Mouse (Mus musculus) right cerebral cortex, adult 18-20 months (tissue): ENCODE measurements around the gene Cyp39a1.

Experiments used
- DNase-seq: peaks from one replicate; pipeline ENCODE4 v3.0.0; 2022; ENCODE audit warnings: mixed read lengths

Cyp39a1 gene

DNA sequence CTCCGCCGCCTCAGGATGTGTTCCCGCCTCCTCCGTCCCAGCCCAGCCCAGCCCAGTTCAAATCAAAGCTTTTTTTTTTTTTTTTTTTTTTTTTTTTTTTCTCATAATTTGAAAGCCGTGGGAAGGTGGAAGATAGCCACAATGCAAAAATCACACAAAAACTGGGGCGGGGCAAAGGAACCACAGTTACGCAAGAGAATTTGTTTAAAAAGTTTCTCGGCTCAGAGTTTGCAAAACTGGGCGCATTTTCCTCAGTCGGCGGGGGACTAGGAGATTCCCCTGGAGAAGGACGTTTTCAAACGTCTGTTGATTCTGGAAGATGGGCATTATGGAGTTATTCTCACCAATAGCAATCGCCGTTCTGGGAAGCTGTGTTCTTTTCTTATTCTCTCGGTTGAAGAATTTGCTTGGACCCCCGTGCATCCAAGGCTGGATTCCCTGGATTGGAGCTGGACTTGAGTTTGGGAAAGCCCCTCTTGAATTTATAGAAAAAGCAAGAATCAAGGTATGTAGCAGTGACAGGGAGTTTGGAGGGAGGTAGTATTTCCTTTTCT, at the start of gene Cyp39a1:
Cyp39a1 (plus strand) TSS at position 136 of the 554 bp plus-strand sequence.
- DNase-seq, result no peak

DNA sequence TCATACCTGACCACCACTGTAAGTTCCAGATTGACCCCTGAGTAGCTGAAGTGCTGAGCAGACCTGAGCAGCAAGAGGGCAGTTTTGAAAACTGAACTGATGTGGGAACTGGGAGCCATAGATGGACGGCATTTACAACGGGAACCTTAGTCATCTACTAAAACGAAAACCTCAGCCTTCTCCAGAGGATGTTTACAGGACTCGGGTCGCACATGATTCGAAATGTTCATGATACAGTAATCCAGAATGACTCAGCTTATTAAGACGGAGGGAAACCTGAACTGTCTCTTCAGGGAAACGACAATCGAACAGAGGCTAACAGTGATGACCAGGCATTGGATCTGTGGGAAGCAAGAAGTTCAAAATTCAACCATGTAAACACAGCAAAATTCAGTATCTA, 48.1 kb upstream of the Cyp39a1 start:
- no peak for DNase-seq

DNA sequence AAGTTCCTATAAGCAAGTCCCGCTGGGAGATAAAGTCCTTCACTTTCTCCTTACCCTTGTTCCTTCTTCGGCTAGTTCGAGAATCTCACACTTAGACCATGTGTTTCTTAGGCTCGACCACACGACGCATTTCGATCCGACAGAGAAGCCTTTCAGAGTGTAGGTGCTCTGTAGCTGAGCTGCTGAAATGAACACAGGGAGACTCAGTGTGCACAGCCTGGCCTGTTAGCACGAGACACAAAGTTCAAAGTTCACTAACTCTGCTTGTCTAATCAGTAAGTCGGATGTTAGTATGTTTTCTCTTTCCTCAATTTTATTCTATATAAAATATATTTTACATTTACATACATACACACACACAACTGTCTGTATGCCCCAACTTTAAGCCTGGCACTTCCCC, 45.1 kb upstream of the Cyp39a1 start:
- DNase-seq, result no peak

DNA sequence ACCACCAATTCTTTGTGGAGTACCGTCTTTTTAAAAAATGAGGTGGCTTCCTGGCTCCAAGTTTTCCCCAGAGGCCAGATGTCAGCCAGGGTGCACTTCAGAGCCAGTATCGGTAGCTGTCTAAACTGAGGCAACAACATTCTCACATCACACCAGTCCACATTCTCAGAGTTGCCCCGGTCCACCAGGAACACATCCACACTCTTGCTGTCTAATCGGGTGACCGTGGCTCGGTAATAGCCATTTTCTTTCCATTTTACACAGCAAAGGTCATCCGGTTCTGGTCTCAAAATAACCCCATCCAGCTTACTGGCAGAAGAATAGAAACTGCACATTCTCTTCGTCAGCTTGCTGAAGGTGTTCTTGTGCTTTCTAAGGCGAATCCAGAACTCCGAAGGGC, 39.0 kb upstream of the Cyp39a1 start:
- DNase-seq, result no peak

DNA sequence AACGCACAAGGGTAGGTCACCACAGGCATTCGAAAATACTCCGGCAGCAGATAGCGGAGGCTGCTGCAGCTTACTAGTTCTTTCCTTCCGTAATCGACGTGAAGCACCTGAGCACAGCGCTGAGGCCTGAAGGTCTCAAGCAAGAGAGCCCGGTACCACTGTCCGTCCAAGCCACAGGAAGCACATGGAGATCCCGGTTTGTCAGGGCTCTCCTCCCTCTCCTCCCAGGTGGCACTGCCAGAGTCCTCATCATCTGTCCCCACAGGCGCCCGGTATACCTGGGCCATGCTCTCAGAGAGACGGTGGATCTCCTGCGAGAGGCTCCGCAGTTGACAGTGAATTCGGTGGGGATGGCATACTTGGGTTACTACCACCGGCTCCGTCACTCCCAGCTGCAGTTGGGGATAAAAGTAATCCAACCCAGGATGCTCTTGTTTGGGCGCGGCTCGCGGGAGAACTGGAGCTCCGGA, 38.2 kb upstream of the Cyp39a1 start:
- no peak for DNase-seq

DNA sequence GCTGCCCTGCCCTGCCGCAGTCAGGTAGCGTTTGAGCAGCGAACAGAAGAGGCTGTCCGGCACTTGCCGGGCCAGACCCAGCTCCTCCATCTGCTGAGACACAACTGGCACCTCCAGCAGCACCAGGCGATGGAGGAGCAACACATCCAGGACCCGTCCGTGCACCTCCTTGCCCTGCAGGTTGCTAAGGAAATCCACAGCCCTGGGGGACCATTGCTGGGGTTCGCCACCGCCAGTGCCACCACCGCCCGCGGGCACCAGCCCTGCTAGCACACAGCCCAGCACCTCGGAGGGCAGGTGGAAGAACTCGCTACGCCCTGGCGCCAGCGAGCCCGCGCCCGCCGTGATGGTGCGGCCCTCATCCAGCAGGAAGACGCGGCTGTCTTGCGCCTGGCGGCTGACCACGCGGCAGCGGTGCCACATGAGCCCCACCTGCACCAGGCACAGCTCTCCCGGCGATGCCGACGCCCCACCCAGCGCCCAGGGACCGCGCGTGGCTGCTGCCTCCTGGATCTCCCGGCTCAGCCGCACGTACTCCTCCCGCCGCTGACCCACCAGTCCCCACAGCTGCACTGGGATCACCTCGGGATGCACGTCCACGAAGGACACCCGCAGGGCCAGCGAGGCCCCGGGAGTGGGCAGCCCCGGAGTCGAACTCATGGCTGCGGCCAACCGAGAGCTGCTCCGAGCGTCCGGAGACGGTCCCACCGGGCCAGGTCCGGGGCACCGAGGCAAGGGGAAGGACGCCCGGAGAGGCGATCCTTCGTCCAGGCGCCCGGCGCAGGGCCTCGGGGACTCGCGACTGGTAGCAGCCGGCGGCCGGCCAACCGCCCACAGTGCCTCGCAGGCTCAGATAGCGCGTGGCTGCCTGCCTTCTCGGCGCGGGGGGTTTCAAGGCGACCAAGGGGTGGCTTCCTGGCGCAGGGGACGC, 37.5 kb upstream of the Cyp39a1 start, which contains the start of gene Tdrd6:
Tdrd6 (minus strand) TSS at position 804 of the 931 bp plus-strand sequence.
- no peak for DNase-seq

DNA sequence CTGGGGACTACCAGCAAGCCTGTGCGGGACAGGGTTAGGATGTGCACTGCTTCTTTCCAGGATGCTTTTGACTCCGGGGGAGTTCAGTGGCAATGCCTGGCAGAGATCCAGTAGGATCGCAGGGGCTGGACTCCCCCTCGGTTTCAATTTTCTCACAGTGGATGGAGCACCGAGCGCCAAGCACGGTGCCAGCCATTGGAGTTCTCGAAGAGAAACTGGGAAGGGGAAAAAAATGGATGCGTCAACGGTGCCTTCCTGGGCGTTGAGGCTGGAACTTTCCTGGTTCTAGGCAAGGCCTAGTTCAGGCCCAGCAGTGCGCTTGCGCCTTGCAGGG, 36.8 kb upstream of the Cyp39a1 start:
- DNase-seq, result no peak

DNA sequence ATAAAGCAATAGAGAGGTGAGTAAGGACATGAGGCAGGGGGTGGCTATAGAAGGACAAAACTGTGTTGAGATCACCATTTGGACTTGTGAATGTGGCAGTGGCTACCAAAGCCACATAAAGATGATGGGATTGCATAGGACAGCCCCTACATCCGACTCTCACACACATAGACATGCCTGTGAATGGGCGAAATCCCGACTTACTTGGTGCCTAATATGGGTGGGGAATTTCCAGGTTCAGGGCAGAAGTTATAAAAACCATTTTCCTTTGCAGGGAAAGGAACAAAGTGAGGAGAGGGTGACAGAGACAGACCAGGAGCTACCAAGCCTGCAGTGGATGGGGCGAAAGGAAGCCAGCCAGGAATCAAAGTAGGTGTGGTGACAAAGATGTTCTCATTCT, 30.1 kb upstream of the Cyp39a1 start:
- no peak for DNase-seq

DNA sequence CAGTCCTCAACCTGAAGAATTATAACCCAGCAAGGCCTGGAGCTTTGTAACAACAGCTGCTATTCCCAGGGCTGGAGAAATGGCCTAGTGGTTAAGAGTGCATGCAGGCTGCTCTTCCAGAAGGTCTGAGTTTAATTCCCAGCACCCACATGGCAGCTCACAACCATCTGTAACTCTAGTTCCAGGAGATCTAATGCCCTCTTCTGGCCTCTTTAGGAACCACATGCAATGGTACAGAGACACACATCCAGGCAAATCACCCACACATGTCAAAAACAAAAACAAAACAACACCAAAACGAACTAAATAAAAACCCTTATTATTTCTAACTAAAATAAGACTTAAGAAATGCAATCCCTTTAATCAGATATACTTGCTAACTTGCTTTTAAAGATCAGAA, 26.4 kb upstream of the Cyp39a1 start:
- no peak for DNase-seq

DNA sequence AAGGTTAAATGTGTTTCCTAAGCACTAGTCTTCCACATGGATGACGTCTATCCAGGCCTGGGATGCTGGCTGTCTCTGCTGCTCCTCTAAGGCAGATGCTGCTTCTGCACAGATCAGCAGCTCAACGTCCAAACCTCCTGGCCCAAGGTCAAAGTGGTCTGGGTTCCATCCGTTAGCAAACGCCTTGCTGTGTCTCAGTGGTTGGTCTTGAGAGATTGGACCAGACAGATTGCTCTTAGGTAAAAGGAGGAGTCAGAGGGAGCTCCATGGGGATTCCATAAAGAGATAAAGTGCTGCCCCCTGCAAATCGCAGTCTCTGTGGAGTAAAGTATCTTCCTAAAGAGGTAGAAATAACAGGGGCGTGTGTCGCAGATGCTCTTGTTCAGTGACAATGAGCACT, 24.0 kb upstream of the Cyp39a1 start:
- DNase-seq, result no peak

DNA sequence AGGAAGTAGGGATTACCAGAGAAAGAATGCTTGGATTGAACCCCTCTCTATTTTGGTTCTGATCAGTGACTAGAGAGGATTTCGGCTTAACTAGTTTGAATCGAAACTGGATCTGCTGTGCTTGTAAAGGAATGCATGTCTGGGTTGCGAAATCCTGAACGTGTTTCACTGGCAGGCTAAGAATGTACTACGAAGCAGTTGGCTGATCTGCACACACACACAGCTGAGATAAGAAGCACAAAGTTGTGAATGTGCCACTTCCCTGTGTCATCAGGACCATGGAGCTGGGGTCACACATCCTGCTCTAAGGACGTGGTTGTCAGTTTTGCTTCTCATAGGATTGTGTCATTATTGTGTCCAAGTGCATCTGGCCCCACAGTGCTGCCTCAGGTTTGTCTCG, 22.9 kb upstream of the Cyp39a1 start:
- DNase-seq, result no peak

DNA sequence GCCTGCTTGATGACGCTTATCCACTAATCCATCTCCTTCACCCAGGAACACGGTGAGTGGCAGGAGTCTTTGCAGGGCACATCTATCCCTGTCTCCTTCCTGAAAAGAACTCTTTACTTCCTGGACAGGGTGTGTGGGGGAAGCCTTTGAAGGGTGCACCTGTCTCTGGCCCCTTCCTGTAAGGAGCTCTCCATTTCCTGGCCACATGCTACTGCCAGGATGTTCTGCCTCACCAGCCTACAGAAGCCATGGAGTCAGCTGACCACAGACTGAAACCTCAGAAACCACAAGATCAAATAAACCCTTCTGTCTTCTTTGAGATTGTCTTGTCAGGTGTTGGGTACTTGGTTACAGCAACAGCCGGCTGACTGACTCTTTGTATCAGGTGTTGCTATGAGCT, 22.1 kb upstream of the Cyp39a1 start:
- no peak for DNase-seq

DNA sequence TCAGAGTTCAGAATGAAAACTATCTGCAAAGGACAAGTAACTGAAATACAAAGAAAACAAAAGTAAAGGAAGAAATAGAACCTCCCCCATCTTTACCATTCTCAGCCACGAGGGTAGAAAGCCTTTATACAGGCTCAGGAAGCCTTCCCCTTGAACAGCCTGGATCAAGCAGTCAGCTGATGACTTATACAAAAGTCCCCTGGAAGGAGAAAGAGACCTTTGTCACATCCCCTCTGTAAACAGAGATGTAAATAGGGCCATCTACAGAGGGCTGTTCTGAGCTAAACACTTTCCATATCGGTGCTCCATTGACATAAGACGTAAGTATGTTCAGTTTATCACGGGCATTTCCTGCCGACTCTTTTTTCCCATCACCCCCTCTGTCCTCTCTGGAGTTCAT, 20.3 kb upstream of the Cyp39a1 start:
- DNase-seq, result no peak

DNA sequence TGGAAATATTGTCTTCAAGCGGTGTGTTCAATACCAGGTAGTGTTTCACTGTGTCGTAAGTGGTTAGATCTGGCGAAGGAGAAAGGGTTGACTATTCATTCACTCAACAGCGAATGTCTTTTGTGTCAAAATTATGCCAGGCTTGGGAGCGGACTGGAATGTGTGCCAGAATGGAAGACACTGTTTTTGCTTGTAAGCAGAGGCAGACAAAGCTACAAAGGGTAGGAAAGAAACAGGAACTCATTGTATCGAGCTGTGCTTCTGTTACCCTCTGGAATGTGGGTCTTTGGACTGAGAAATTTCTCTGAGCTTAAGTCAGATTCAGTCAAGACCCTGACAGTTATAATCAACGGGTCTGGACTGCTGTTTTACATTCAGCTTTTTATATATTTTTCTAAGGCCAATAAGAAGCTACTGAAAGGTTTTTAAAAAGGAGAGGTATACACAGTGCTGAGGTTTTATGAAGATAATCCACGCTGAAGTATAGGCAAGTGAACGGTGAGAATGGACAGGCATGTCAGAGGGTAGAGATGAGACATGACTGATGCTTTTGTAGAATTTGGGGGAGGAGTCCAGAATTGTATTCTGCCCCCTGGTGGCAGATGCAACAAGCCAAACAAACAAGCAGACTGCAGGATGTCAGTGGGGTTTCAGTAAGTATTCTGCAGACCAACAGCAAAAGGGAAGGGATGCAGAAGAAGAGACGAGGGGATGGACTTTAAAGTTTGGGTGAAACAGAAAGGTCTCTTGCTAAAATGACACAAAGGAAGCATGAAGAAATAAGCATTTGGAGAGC, 17.4 kb upstream of the Cyp39a1 start:
- DNase-seq, result no peak

DNA sequence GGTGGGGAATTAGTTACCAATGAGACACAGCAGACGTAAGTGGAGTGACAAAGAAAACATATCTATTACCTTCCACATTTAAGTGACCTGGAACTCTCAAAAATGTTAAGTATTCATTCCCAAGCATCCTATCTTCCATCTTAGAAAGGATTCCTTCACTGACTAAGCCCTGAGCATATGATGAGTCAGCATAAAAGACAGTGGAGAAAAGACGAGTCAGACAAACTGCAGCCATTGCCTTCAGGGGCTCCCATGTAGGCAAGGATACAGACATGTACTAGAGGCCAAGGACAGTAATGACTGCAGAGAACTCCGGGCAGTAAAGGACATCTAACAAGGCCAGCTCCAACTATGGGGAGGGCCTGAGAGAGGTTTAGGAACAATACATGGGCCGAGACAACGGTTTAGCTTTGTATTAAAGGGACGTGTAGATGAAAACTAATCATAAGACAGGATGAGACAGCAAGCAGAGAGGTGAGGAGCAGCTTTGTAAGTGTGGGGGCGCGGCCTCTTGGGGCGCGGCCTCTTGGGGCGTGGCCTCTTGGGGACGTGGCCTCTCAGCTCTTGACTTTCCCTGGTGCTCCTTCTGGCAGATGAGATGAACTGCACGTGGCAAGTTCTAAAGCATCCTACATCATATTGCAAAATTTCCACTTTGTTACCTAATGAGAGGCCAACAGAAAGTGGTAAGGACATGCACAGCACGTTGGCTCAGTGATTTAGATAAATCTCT, 15.7 kb upstream of the Cyp39a1 start:
- DNase-seq, result no peak

DNA sequence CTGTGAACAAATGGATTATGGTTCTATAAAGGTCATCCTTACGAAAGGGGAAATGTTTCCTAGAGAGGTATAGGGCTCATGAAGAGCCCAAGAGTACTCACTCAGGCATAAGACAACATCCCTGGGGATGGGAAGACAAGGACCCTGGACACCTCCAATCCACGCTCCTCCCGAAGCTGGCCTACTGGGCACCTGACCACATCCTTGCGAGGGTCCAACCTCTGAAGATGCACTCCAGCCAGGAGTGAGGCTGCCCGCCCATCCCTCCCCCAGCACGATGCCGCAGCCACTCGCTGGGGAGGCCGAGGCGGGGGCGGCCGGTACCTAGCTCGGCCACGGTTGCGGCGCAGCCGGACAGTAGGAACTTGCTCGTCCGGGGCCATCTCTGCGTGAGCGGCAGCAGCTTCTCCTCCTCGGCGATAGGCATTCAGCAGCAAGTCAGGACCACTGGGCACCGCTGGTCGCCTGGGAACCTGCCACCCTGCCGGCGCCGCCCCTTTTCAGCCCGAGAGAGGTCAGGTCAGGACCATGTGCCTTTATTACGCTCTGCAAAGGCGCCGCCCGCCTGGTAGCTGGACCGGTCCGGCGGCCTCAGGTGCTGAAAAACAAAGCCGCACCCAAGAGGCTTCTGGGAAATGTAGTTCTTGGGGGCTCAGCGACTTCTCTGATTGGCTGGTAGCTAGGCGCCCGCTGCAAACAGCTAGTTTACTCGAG, 492 bp upstream of the Cyp39a1 start, which contains the start of gene Slc25a27:
Slc25a27 (minus strand) TSS at position 639 of the 714 bp plus-strand sequence.
- peak; percentile 93 for DNase-seq

DNA sequence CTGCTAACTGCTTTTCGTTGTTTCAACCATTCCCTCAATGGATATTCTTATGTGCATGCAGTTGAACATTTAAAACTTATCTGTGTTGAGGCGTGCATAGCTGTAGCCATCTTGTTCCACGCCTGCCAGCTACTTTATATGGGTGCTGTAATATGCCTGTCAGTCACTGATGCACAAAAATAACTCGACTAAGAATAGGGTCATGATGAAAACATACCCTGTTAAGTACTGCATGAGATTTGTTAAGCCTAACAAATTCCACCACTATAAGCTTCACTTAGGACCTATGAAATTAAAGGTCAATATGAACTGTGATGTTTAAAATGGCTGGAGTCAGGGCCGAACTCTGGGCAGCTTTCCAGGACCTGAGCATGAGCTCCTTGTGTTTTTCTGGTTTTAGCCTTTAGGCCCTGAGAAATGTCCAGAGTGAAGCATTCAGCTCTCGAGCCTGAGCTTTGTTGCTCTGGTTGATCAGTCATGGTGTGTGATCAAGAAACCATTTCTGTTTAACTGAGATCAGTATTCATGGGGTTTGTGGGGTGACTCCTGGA, 2.0 kb downstream of the Cyp39a1 start:
- DNase-seq, result no peak

DNA sequence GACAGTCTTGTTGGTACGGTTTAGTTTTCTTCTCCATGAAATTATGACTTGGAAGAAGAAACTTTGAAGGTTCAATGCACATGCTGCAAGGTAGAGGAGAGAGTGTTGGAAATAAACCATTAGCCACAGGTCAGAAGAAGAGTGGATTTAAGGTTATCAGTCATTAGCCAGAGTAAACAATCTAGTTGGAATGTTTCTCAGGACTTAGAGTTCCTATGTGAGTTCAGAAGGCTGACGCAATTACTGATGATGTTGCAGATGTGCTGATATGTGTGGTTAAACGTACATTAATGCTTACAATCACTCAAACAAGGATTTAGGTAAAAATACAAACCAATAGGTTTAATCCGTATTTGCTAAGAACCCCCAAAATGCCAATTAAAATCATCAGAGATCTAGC, 4.7 kb downstream of the Cyp39a1 start:
- no peak for DNase-seq

DNA sequence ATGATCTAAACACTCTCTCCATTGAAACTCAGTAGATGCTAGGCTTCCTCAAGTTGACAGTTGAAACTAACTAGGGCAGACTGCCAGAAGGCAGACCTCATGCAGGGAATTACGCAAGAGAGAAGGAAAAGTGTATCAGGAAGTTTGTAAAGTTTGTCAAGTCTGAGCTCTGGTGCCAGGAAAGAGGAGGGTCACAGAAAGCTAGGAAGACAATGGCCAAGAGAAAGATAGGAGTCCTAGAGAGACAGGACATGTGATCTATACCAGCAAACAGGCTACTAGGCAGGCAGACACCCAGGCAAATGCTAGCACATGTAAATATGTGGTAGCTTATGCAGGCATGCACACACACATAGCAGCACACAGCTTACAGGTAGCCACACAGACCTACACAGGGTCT, 8.0 kb downstream of the Cyp39a1 start:
- no peak for DNase-seq

DNA sequence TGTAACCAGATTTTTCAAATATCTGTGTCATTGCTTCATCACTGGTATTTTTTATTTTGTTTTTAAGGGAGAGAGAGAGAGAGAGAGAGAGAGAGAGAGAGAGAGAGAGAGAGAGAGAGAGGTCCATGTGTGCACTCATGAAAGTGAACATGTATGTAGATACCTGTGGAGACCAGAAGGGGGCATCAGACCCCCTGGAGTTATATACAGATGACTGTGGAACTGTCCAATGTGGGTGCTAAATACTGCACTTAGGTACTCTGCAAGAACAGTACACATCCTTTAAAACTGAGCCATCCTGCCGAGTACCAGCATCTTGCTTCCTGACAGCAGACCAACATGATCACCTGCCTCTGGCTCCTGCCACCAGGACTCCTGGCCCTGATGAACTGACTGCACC, 9.0 kb downstream of the Cyp39a1 start:
- DNase-seq, result no peak

DNA sequence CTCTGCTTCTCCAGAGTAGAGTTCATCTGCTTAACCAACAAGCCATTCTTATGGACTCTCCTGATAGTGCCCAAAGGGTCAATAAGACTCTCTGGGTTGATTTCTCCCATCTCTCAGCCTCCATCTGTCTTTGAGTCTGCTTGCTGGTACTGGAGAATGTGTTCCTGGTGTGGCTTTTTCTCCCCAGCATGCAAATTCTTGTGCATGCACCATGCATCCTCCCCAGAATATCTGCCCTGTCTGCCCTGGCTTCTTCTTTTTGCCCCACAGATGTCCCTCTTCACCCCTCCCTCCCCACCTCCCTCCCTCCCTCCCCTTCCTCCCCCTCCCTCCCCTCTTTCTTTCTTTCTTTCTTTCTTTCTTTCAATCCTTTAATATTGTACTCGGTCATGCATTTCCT, 10.1 kb downstream of the Cyp39a1 start:
- no peak for DNase-seq

DNA sequence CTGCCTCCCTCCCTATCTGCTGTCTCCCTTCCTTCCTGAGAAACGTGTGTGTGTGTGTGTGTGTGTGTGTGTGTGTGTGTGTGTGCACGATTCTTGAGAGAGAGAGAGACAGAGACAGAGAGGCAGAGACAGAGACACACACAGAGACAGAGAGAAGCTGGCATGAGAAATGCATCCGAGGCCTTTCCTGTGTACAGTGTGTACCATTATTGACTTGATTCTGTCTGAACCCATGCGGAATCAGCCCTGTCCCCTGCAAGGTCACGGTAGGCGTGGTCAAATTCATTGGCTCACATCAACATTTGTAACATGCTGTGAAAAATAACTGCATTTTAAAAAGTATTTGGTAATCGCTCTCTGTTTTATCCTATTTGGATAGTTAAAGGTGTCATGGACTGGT, 16.9 kb downstream of the Cyp39a1 start:
- no peak for DNase-seq
